Mouse (Mus musculus): Measurements from ENCODE around the gene Kif23.

DNA sequence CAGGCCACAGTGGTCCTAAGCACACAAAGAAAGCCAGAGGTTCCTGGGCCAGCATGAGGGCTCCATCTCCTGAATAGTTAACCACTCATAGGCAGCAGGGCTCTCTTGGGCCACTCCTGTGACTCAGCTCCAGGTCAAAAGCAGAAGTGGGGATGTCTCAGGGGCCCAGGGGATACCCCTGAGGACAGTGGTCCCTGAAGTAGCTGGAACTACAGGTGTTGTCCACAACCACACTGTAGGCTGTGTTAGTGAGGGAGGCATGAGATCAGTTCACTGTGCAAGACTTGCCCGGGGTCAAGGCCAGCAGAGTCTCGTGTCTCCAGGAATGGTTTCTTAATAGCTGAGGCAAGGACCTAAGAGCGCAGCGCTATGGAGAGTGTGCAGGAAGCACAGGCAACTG is 45.0 kb downstream of the Kif23 start:
- TF ChIP-seq CTCF (IDR thresholded peaks at IDR 0.05; ENCODE audit: insufficient read depth, low read depth, low read length), result no peak
- no peak for TF ChIP-seq POLR2A (IDR thresholded peaks at IDR 0.05; ENCODE audit: insufficient read depth, low read depth, low read length)
